Mouse (Mus musculus): ENCODE results near the gene Mob1a. TPM values are rescaled to one million over a fixed set of nuclear protein-coding genes. Genes with fewer than 3 reads are reported as not detected.

Gene Mob1a
- polyA plus RNA-seq, 1 experiment: 43.1 TPM

Other genes with a start within 250 kb of the Mob1a start
- gene Pcgf1, start 248.1 kb upstream of the Mob1a start, polyA plus RNA-seq (2012; ENCODE audit: insufficient read depth, insufficient read length, missing spikeins): 16.5 and 22.5 TPM in 2 replicates
- not detected in 2 replicates for gene Lbx2, start 239.6 kb upstream of the Mob1a start, polyA plus RNA-seq (2012; ENCODE audit: insufficient read depth, insufficient read length, missing spikeins)
- gene Ccdc142, start 224.4 kb upstream of the Mob1a start, polyA plus RNA-seq (2012; ENCODE audit: insufficient read depth, insufficient read length, missing spikeins): not detected in 2 replicates
- gene Gm42688, start 224.4 kb upstream of the Mob1a start, polyA plus RNA-seq (2012; ENCODE audit: insufficient read depth, insufficient read length, missing spikeins): not detected in 2 replicates
- 172 and 202 TPM in 2 replicates for gene Mrpl53, start 217.0 kb upstream of the Mob1a start, polyA plus RNA-seq (2012; ENCODE audit: insufficient read depth, insufficient read length, missing spikeins)
- gene Mogs, start 210.5 kb upstream of the Mob1a start, polyA plus RNA-seq (2012; ENCODE audit: insufficient read depth, insufficient read length, missing spikeins): 6.0 and 6.2 TPM in 2 replicates
- 62.1 and 70.3 TPM in 2 replicates for gene Wbp1, start 204.5 kb upstream of the Mob1a start, polyA plus RNA-seq (2012; ENCODE audit: insufficient read depth, insufficient read length, missing spikeins)
- gene Ino80b, start 200.6 kb upstream of the Mob1a start, polyA plus RNA-seq (2012; ENCODE audit: insufficient read depth, insufficient read length, missing spikeins): 8.7 and 13.1 TPM in 2 replicates
- gene Rtkn, start 190.6 kb upstream of the Mob1a start, polyA plus RNA-seq (2012; ENCODE audit: insufficient read depth, insufficient read length, missing spikeins): 4.5 and 7.1 TPM in 2 replicates
- gene Wdr54, start 169.6 kb upstream of the Mob1a start, polyA plus RNA-seq (2012; ENCODE audit: insufficient read depth, insufficient read length, missing spikeins): not detected in 2 replicates
- gene 1700003E16Rik, start 169.6 kb upstream of the Mob1a start, polyA plus RNA-seq (2012; ENCODE audit: insufficient read depth, insufficient read length, missing spikeins): not detected in 2 replicates
- gene Dctn1, start 160.1 kb upstream of the Mob1a start, polyA plus RNA-seq (2012; ENCODE audit: insufficient read depth, insufficient read length, missing spikeins): 31.0 and 31.2 TPM in 2 replicates
- gene Slc4a5, start 106.2 kb upstream of the Mob1a start, polyA plus RNA-seq (2012; ENCODE audit: insufficient read depth, insufficient read length, missing spikeins): not detected in 2 replicates
- 5.2 and 7.4 TPM in 2 replicates for gene Mthfd2, start 108 bp upstream of the Mob1a start, polyA plus RNA-seq (2012; ENCODE audit: insufficient read depth, insufficient read length, missing spikeins)
- 671 and 946 TPM in 2 replicates for gene Bola3, start 23.1 kb downstream of the Mob1a start, polyA plus RNA-seq (2012; ENCODE audit: insufficient read depth, insufficient read length, missing spikeins)
- gene Tet3, start 133.1 kb downstream of the Mob1a start, polyA plus RNA-seq (2012; ENCODE audit: insufficient read depth, insufficient read length, missing spikeins): 5.0 and 7.0 TPM in 2 replicates
- 33.1 and 34.8 TPM in 2 replicates for gene Dguok, start 181.0 kb downstream of the Mob1a start, polyA plus RNA-seq (2012; ENCODE audit: insufficient read depth, insufficient read length, missing spikeins)
- gene Actg2, start 210.2 kb downstream of the Mob1a start, polyA plus RNA-seq (2012; ENCODE audit: insufficient read depth, insufficient read length, missing spikeins): 1.3 and 1.9 TPM in 2 replicates
- gene Stambp, start 246.7 kb downstream of the Mob1a start, polyA plus RNA-seq (2012; ENCODE audit: insufficient read depth, insufficient read length, missing spikeins): 15.4 and 16.4 TPM in 2 replicates

Data from brown adipose tissue, adult 24 weeks (tissue).